Mouse (Mus musculus) forebrain, embryonic 16.5 days (tissue): ENCODE data around the gene Slc17a8. TPM values are rescaled to one million over a fixed set of nuclear protein-coding genes. Genes with fewer than 3 reads are reported as not detected.
A peak's percentile ranks its signal among the peaks of the same experiment; 100 is the strongest.

Experiments used
- ATAC-seq: fragments of 200-750 bp; cut with Nextera tagmentation; 2 replicates; pipeline ENCODE4 v1.8.0; 2017; ENCODE audit warnings: mild to moderate bottlenecking, moderate library complexity
- H3K27ac ChIP-seq: fragments of 300-500 bp; sonication (generic); 2 replicates; pipeline ENCODE4 v1.5.1; 2014; ENCODE audit warnings: low read length, control low read depth
- H3K27me3 ChIP-seq: fragments of 300-500 bp; sonication (generic); replicated peaks from 2 replicates; pipeline ENCODE4 v1.6.1; 2014; ENCODE audit warnings: low read length; ENCODE audit not compliant: control insufficient read depth, insufficient read depth
- H3K36me3 ChIP-seq: fragments of 300-500 bp; sonication (generic); 2 replicates; pipeline ENCODE4 v1.6.1; 2014; ENCODE audit not compliant: control insufficient read depth, insufficient read depth
- H3K4me1 ChIP-seq: fragments of 300-500 bp; sonication (generic); replicated peaks from 2 replicates; pipeline ENCODE4 v1.6.1; 2014; ENCODE audit warnings: low read length; ENCODE audit not compliant: control insufficient read depth, insufficient read depth
- H3K4me2 ChIP-seq: fragments of 300-500 bp; sonication (generic); 2 replicates; pipeline ENCODE4 v1.6.1; 2014; ENCODE audit warnings: mild to moderate bottlenecking, low read length, control low read depth
- H3K4me3 ChIP-seq: fragments of 300-500 bp; sonication (generic); replicated peaks from 2 replicates; pipeline ENCODE4 v1.5.1; 2014; ENCODE audit warnings: mild to moderate bottlenecking, low read length, control low read depth
- H3K9ac ChIP-seq: fragments of 300-500 bp; sonication (generic); replicated peaks from 2 replicates; pipeline ENCODE4 v1.6.1; 2014; ENCODE audit warnings: low read depth, low read length, control low read depth
- H3K9me3 ChIP-seq: fragments of 300-500 bp; sonication (generic); 2 replicates; pipeline ENCODE4 v1.6.1; 2016; ENCODE audit warnings: low read length; ENCODE audit not compliant: control insufficient read depth
- WGBS: fragments of 180-500 bp; shearing (Covaris S2); extraction: QIAGEN DNeasy Blood & Tissue Kit; methylation state at CpG from one replicate; pipeline ENCODE4 v1.1.7; 2014; 5-methylcytosine and 5-hydroxymethylcytosine counted together
- polyA plus RNA-seq: library from polyadenylated mRNA; unstranded; fragments of >200 nt; fragmentation: Nextera tagmentation; extraction: Ambion mirVana; gene quantifications from 2 replicates; pipeline ENCODE4 v1.2.1, GENCODE M21; 2015

Slc17a8 gene
- polyA plus RNA-seq, 1 experiment from 2014 or later: 0.53 TPM

DNA sequence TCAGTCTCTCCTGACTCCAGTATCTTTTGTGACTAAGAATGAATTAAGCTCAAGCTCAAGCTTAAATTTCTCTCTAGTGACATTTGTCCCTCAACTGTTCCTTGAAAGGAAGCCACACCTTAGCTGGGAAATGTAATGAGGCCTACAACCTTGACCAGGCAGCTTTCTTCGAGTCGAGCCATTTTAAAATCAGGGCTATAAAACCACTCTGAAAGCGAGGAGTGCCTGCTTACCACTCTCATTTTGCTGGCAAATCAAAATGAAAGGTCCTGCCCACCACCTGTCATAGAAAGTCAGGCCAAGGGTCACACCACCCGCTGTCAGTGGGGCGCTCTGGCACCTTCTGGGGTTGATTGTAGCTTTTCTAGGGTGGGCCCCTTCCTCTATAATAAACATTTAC, 25.1 kb downstream of the Slc17a8 start:
- Histone ChIP-seq H3K4me2 (no peak overlapping the region), H3K4me1 (no peaks in the 10 kb centered on the region), H3K27ac (no peak overlapping the region), H3K36me3 (no peaks in the 10 kb centered on the region), H3K9me3 (no peaks in the 10 kb centered on the region), H3K9ac (no peak overlapping the region), H3K4me3 (no peak overlapping the region), H3K27me3 (no peaks in the 10 kb centered on the region)
- ATAC-seq: no peak
- 91% methylated on average over 5 of the region's 5 CpGs for WGBS

DNA sequence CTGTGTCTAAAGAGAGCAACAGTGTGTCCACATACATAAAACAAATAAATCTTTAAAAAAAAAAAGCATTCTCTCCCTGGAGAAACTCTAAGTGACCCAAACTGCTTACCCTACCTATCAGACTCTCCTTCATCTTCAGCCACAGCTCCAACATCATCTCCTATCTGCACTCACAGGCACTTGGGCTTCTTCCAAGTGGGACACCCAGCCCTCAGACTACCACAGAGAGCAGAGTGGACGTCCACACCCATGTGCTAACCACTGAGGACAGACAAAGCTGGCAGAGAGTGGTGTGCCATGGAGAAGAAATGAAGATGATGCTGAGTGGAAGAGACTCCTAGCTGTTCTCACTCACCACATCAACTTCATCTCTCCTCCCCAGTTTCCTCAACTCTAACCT, 25.5 kb downstream of the Slc17a8 start:
- Histone ChIP-seq H3K27ac (no peak overlapping the region), H3K27me3 (no peaks in the 10 kb centered on the region), H3K36me3 (no peaks in the 10 kb centered on the region), H3K4me3 (no peak overlapping the region), H3K9me3 (no peaks in the 10 kb centered on the region), H3K4me1 (no peaks in the 10 kb centered on the region), H3K9ac (no peak overlapping the region), H3K4me2 (no peak overlapping the region)
- 74% methylated on average over 1 of the region's 1 CpGs for WGBS
- no peak for ATAC-seq

DNA sequence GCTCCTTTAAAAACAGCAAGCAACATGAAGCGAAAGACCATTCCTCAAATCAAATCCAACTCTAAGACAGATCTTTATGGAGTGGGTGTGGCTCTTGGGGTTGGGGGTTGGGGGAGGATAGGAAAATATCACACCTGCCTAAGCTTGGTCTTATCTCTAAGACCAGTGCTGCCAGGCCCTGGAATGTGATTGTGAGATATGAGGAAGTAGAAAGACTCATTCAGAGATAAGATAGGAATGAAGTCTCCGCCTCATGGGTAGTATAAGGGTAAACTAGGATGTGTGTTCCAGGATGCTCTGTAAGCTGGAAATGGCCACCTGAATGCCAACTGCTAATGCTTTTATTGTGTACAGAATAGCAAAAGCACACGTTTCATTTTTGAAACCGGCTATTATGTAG, 26.7 kb downstream of the Slc17a8 start:
- no peak for ATAC-seq

DNA sequence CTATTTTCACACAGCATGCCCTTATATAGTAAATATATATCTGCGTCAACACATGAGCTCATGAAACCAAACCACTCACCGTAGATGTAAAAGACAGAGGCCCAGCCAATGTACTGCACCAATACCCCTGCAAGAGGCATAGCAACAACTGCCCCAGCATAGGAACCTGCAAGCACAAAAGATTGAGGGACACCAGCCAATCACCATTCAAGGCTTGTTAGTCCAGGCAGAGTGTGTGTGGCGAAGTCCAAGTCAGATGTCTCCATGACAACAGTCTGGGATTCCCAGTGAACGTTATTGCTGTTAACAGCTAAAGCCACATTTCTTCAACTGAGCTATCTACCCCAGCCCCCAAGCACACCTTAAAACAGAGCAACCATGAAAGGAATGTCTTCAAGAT, 28.3 kb downstream of the Slc17a8 start:
- Histone ChIP-seq H3K9me3 (no peaks in the 10 kb centered on the region), H3K4me2 (no peak overlapping the region), H3K36me3 (no peaks in the 10 kb centered on the region), H3K4me1 (no peaks in the 10 kb centered on the region), H3K27ac (no peak overlapping the region), H3K4me3 (no peak overlapping the region), H3K27me3 (no peaks in the 10 kb centered on the region), H3K9ac (no peak overlapping the region)
- WGBS: 42% methylated on average over 4 of the region's 4 CpGs
- ATAC-seq: peak; percentile 54; the same call in 1 of the 2 replicates

More for the DNA sequence above, 26.7 kb downstream of the Slc17a8 start:
- H3K36me3 ChIP-seq: no peaks in the 10 kb centered on the region
- no peak overlapping the region for H3K9ac ChIP-seq
- H3K27ac ChIP-seq: no peak overlapping the region
- no peaks in the 10 kb centered on the region for H3K4me1 ChIP-seq
- H3K4me3 ChIP-seq: no peak overlapping the region
- H3K27me3 ChIP-seq: no peaks in the 10 kb centered on the region
- 88% methylated on average over 4 of the region's 4 CpGs for WGBS
- H3K9me3 ChIP-seq: no peaks in the 10 kb centered on the region
- no peak overlapping the region for H3K4me2 ChIP-seq

DNA sequence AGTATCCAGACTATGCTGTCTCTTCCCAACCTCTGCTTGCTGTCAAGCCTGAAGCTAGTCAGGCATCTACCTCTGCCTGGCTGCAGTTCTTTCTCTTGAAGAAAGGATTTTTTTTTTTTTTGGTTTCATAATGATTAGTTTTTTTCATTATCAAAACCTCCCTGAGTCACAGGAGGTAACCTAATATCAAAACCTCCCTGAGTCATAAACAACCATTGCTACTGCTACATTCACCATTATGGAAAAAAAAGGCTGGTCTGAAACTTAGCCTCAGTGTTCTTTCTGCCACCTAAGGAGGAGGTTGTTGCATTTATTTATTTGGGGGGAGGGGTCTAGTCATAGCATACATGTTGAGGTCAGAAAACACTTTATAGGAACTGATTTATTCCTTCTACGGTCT, 31.2 kb downstream of the Slc17a8 start:
- no peaks in the 10 kb centered on the region for H3K4me1 ChIP-seq
- H3K9me3 ChIP-seq: no peaks in the 10 kb centered on the region
- no peaks in the 10 kb centered on the region for H3K36me3 ChIP-seq
- H3K9ac ChIP-seq: no peak overlapping the region
- ATAC-seq: no peak
- H3K4me3 ChIP-seq: no peak overlapping the region
- no peak overlapping the region for H3K4me2 ChIP-seq
- WGBS: 96% methylated on average over 1 of the region's 1 CpGs
- no peak overlapping the region for H3K27ac ChIP-seq
- no peaks in the 10 kb centered on the region for H3K27me3 ChIP-seq

DNA sequence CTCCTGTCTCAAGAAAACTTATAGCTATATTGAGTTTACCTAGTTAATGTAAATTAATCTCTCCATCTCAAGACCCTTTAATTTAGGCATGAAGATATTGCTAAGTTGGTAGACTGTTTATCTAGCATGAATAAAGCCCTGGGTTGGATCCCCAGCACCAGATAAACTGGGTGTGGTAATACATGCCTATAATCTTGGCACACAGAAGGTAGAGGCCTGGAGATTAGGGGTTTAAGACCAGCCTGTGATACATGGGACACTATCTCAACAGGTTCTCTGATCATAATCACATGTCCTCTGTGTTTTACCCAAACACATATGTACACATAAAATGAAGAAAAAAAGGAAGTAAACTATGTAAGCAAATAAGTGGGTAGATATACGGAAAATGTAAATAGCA, 32.3 kb downstream of the Slc17a8 start:
- Histone ChIP-seq H3K27ac (no peak overlapping the region), H3K36me3 (no peaks in the 10 kb centered on the region), H3K27me3 (no peaks in the 10 kb centered on the region), H3K4me2 (no peak overlapping the region), H3K9me3 (no peaks in the 10 kb centered on the region), H3K9ac (no peak overlapping the region), H3K4me1 (no peaks in the 10 kb centered on the region), H3K4me3 (no peak overlapping the region)
- 98% methylated on average over 1 of the region's 1 CpGs for WGBS
- ATAC-seq: no peak

DNA sequence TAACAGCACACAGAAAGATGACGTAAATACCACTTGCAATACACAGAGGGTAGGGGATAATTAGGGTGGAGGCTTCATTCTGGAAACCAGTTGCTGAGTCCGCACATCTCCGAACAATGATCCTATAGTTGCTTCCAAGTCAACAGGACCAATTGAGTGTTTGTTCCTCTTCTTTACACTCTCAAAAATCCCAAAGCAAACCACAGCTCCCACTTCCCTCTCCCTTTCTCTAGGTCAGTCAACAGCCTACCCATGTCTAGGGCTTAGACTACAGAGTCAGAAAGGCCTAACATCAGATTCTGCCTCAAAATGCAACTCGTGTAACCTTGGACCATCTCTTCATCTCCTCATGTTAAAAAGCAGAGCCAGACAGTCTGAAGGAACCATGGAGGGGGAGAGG, 36.3 kb downstream of the Slc17a8 start:
- Histone ChIP-seq H3K9ac (no peak overlapping the region), H3K27ac (no peak overlapping the region), H3K4me2 (no peak overlapping the region), H3K4me3 (no peak overlapping the region), H3K4me1 (no peaks in the 10 kb centered on the region), H3K9me3 (no peaks in the 10 kb centered on the region), H3K36me3 (no peaks in the 10 kb centered on the region), H3K27me3 (no peaks in the 10 kb centered on the region)
- no peak for ATAC-seq
- 89% methylated on average over 4 of the region's 4 CpGs for WGBS

DNA sequence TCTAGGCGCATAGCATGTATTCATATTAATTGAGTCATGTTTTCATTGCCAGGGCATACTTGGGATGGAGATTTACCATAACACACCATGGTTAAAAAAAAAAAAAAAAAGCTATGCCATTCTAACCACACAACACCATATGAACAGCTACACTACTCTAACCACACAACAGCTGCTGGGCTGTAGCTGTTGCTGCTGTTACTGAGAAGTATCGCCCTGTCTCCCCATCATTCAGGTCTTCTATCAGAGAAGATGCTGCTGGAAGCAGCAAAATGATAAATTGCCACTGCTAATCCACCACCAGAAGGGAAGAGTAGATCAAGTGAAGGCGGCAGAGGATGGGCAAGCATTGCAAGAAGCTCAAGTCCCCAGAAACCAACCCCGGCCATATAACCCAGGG, 42.3 kb downstream of the Slc17a8 start:
- no peak overlapping the region for H3K9ac ChIP-seq
- no peaks in the 10 kb centered on the region for H3K36me3 ChIP-seq
- ATAC-seq: no peak
- no peak overlapping the region for H3K4me3 ChIP-seq
- H3K27me3 ChIP-seq: no peaks in the 10 kb centered on the region
- H3K9me3 ChIP-seq: no peaks in the 10 kb centered on the region
- no peaks in the 10 kb centered on the region for H3K4me1 ChIP-seq
- 85% methylated on average over 4 of the region's 4 CpGs for WGBS
- H3K27ac ChIP-seq: no peak overlapping the region
- H3K4me2 ChIP-seq: no peak overlapping the region

DNA sequence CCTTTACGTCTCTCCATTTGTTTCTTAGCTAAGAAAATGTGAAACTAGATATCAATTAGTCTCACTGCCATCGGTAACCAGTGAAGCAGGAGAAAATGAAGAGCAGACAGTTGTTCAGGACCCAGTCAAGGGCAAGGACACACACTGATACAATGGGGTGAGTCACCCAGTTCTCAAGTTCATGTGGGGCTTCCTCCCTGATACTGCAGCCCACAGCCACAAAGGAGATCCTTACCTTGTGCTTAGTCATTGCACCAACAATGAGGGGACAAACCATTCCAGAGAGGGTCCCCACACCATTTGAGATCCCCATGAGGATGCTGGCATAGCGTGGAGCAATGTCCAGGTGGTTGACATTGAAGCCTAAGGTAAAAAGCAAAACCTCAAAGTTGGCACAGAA, 43.4 kb downstream of the Slc17a8 start:
- no peak overlapping the region for H3K27ac ChIP-seq
- no peak overlapping the region for H3K9ac ChIP-seq
- H3K4me2 ChIP-seq: no peak overlapping the region
- ATAC-seq: no peak
- no peak overlapping the region for H3K4me3 ChIP-seq
- WGBS: 81% methylated on average over 3 of the region's 3 CpGs
- no peaks in the 10 kb centered on the region for H3K36me3 ChIP-seq
- H3K27me3 ChIP-seq: no peaks in the 10 kb centered on the region
- H3K9me3 ChIP-seq: no peaks in the 10 kb centered on the region
- H3K4me1 ChIP-seq: no peaks in the 10 kb centered on the region

DNA sequence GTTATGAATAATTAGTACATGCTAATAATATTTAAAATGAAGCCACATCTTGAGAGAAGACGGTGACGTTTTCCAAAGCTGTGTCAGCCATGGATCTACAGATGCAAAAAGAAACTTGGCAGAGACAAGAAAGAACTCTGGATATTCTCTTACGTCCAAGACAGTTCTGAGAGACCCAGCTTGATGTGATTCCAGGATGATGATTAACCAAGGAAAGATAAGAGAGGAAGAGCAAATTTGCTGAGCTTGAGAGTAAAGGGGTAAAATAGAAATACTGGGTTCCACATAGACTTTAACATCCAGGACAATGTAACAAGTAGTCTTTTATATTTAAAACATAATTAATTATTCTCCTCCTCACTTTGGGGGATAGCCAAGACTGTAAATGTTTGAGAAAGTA, 47.6 kb downstream of the Slc17a8 start:
- Histone ChIP-seq H3K36me3 (no peaks in the 10 kb centered on the region), H3K4me3 (no peak overlapping the region), H3K9ac (no peak overlapping the region), H3K9me3 (no peaks in the 10 kb centered on the region), H3K27me3 (no peaks in the 10 kb centered on the region), H3K4me2 (no peak overlapping the region), H3K27ac (no peak overlapping the region), H3K4me1 (no peaks in the 10 kb centered on the region)
- no peak for ATAC-seq
- WGBS: 81% methylated on average over 3 of the region's 3 CpGs
